Mouse (Mus musculus) kidney, postnatal 36 days (tissue): ENCODE data around the gene Hps5.
A peak's percentile ranks its signal among the peaks of the same experiment; 100 is the strongest.

ENCODE experiments used
- DNase-seq, 2 experiments: peaks; one replicate each; pipeline ENCODE4 v3.0.0; 2021 to 2022; ENCODE audit warnings: mixed read lengths in 2 of 2

Hps5 gene

GRCm38 (mm10) chr7:46732458-46732857, 63.4 kb downstream of the Hps5 start, which contains the start of gene Saa4:
Gene Saa4 (minus strand): TSS chr7:46732603.
- no peak for DNase-seq

DNA sequence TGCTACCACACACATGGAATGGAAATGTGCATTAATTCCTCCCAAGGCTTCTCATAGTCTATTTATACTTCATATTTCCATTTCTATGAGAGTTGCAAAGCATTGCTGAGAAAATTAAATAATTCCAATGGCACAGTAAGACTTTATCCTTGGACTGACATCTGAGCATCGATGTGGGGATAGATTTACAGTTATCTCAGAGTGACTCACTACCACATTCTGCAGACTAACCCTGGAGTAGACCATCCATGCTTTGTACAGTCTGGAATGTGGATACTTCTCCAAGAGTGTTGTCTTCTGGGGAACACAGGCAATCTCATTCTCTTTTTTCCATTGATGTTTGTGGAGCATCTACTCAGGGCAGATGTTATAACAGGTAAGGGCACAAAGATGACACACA, 68.3 kb downstream of the Hps5 start:
- no peak for DNase-seq

DNA sequence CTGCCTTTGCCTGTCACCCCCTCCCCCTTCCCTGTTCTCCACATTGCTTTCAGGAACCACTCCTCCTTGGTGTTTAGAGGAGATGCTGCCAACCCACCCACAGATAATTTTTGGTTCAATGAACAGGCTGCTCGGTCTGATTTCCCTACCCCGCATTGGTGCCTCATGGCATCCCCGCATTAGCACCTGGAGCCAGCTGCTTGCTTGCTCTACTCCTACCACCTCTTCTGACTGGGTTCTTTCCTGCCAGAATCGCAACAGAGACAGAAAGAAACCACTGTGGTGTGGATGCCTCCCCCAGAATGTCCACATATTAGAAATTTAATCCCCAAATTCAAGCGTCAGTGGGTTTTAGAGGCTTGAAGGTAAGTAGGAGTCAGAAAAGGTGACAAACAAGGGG, 71.5 kb downstream of the Hps5 start:
- no peak for DNase-seq

DNA sequence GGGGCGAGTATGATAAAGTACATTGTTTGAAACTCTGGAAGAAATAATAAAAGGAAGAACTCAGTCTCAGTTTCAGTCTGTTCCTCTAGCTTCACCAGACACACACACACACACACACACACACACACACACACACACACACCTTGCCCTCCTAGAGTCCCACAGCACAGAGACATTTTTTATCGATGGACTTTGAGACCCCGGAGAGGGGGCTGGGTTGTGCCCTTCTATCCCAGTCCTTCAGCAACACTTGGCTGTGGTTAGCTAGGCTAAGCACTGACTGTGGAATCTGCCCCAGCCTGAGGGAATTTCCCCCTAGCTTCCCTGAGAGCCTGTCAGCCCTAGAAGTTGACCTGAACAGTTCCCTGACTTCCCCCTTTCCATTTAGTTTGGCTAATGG, 72.0 kb downstream of the Hps5 start:
- DNase-seq, result peak; percentile 58 to 72

- DNase-seq, result no peak
Measured at GRCm38 (mm10) chr7:46723354-46723753, 72.5 kb downstream of the Hps5 start.

DNA sequence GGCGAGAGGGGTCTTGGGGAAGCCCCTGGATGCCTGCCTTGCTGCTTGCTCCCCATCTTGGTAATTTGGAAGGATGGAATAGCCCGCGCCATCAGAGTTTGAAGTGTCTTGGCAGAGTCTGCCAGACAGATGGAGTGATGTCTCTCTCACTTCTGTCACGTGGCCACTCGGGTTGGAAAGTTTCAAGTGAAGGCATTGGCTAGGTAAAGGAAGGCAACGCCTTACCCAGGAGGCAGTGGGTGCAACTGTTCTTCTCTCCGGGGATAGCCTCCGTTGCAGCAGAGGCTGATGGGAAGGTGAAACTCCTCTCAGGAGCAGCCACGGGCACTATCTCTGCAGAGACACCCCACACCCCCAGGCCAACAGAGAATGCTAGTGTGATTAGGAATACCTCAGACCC, 75.4 kb downstream of the Hps5 start:
- DNase-seq, result no peak

DNA sequence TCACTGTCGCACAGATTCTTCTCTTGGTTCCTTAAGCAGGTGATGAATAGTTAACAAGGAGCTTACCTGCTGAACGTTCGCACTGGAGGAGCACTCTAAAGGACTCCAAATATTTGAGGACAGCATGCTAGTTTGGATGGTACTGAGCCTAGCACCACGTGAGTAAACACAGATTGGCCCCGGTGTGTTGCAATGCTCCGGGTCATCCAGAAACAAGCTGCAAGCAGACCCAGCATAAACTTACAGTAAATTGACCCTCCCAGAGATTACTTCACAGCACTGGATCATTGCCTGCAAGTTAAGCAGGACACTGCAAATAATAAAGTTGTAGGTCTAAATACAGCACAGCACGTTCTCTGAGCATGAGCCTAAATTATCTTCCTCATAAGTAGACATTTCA, 76.3 kb downstream of the Hps5 start:
- peak in 1 of 2 experiments; percentile 44 for DNase-seq

DNA sequence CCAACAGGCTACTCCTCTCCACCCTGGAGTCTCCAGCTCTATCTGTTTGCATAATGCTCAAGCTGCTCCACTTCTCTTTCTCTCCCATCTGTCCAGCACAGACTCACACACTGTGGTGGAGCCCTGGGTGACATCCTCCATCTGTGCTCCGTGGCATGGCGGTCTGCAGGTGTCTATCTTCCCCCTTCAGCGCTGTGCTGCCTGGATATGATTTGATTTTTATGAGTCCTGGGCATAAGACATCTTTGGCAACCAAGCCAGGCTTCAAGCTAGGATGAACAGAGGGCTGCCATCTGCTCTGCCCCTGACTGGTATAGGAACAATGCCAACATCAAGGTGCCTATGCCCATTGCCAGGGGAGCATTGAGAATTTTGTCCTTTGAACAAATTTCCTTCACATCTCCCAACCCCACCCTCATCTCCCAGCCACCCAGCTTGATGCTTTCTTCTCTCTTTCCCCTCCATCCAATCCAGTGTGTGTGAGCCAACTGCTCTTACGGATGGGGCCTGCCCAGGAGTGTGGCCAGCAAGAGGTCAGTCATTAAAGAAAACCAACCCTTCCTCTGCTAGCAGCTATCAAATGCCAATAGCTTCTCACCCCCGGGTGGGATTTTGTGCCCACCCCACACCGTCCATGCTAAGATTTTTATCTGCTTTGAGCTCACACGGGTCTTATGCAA, 77.1 kb downstream of the Hps5 start:
- DNase-seq, result no peak

- peak; percentile 39 to 64 for DNase-seq
Measured at GRCm38 (mm10) chr7:46716897-46717296, 79.0 kb downstream of the Hps5 start.

DNA sequence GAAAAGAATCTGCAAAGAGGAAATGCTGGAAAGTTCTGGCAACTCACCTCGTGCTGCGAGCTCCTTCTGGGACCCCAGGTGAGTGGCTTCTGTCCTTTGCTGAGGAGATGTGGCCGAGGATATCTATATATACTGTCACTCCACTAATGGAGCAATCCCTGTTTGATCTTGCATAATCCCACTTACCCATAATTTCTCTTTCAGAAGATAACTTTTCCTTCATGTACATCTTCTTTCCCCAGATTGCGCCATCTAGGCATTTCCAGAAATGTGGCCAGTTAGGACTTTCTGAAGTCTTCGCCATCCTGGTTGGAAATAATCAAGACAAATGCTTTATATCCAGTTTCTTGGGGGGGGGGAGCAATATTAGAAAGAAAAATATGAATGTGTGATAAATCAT, 80.3 kb downstream of the Hps5 start, which contains the start of gene Saa3:
Saa3 (minus strand) TSS at position 101 of the 400 bp plus-strand sequence.
- no peak for DNase-seq

DNA sequence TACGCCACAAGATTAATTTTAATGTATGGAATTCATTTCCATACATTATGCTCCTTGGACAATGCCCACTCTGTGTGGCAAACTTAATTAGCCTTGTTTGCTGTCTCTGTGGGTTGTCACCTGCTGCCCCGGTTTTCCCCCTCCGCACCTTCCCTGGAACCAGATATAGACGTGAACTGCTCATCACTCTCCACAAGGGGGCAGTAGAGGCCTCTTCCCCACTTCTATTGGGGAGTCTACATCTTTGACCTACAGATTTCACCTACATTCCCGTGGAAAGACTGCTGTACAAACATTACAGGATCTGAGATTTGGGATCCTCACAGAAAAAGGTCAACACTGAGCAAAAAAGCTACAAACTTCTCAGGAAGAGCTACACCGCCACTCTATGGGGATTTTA, 81.3 kb downstream of the Hps5 start:
- DNase-seq, result peak; percentile 44 to 77

DNA sequence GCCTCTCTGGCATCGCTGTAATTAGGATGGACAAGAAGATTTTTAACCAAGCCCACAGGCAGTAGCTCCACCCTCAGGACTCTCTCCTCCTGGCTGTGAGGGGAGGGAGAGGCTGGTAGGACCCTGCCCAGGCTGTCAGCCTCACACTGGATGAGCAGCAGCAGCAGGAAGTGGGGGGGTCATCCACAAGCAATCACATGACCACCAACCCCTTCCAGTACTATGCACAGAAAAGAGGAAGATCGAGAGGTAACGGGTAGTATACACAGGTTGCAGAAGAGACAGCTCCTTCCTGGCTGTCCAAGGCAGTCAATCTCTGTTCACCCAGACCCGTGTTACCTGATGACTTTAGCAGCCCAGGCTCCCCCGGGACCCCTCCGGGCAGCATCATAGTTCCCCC, 83.6 kb downstream of the Hps5 start:
- DNase-seq, result no peak
